Mouse (Mus musculus) duodenum, adult 2 months (tissue): ENCODE data around the gene Olfr1256. TPM values are rescaled to one million over a fixed set of nuclear protein-coding genes. Genes with fewer than 3 reads are reported as not detected.

Experiments
- polyA plus RNA-seq: library from polyadenylated mRNA; depleted of rRNA; stranded (reverse); fragments of >200 nt; gene quantifications from 2 replicates; pipeline ENCODE4 v1.2.3, GENCODE M21; 2012; ENCODE audit warnings: low replicate concordance; rRNA removed

Olfr1256 gene
- not detected in 2 replicates for polyA plus RNA-seq

GRCm38 (mm10) chr2:89841455-89841854, at the start of gene Olfr1256:
Gene Olfr1256 (minus strand): TSS chr2:89841555.

GRCm38 (mm10) chr2:89878137-89878536, 36.8 kb upstream of the Olfr1256 start, which contains the start of gene Olfr1257:
Gene Olfr1257 (plus strand): TSS chr2:89878437.

GRCm38 (mm10) chr2:89848105-89848504, 6.8 kb upstream of the Olfr1256 start, which contains the start of gene Olfr48:
Gene Olfr48 (minus strand): TSS chr2:89848205.

GRCm38 (mm10) chr2:89811751-89812150, 29.6 kb downstream of the Olfr1256 start, which contains the start of gene Olfr1255:
Gene Olfr1255 (plus strand): TSS chr2:89812051.

GRCm38 (mm10) chr2:89793519-89793918, 47.8 kb downstream of the Olfr1256 start, which contains the start of gene Olfr1254:
Gene Olfr1254 (minus strand): TSS chr2:89793619.

Other genes starting within 250 kb of the Olfr1256 start
- gene Olfr1246, start 248.4 kb downstream of the Olfr1256 start, polyA plus RNA-seq, result not detected in 2 replicates
- gene Olfr1247, start 227.4 kb downstream of the Olfr1256 start, polyA plus RNA-seq, result not detected in 2 replicates
- not detected in 2 replicates for gene Olfr1248, start 223.3 kb downstream of the Olfr1256 start, polyA plus RNA-seq
- not detected in 2 replicates for gene Olfr1249, start 206.6 kb downstream of the Olfr1256 start, polyA plus RNA-seq
- gene Olfr1250, start 180.1 kb downstream of the Olfr1256 start, polyA plus RNA-seq, result not detected in 2 replicates
- not detected in 2 replicates for gene Olfr1251, start 169.6 kb downstream of the Olfr1256 start, polyA plus RNA-seq
- not detected in 2 replicates for gene Olfr1252, start 116.5 kb downstream of the Olfr1256 start, polyA plus RNA-seq
- not detected in 2 replicates for gene Olfr1253, start 84.5 kb downstream of the Olfr1256 start, polyA plus RNA-seq
- gene Olfr1254, start 47.9 kb downstream of the Olfr1256 start, polyA plus RNA-seq, result not detected in 2 replicates
- gene Olfr1255, start 29.5 kb downstream of the Olfr1256 start, polyA plus RNA-seq, result not detected in 2 replicates
- gene Olfr48, start 6.7 kb upstream of the Olfr1256 start, polyA plus RNA-seq, result not detected in 2 replicates
- gene Olfr1257, start 36.9 kb upstream of the Olfr1256 start, polyA plus RNA-seq, result not detected in 2 replicates
- gene Olfr1258, start 85.8 kb upstream of the Olfr1256 start, polyA plus RNA-seq, result not detected in 2 replicates
- gene Olfr1259, start 107.1 kb upstream of the Olfr1256 start, polyA plus RNA-seq, result not detected in 2 replicates
- gene Olfr1260, start 132.8 kb upstream of the Olfr1256 start, polyA plus RNA-seq, result not detected in 2 replicates
- gene Olfr1261, start 149.7 kb upstream of the Olfr1256 start, polyA plus RNA-seq, result not detected in 2 replicates
- not detected in 2 replicates for gene Olfr1262, start 158.6 kb upstream of the Olfr1256 start, polyA plus RNA-seq
- gene Olfr1263, start 170.6 kb upstream of the Olfr1256 start, polyA plus RNA-seq, result not detected in 2 replicates
- not detected in 2 replicates for gene Olfr1264, start 184.0 kb upstream of the Olfr1256 start, polyA plus RNA-seq
- gene Olfr1265, start 193.8 kb upstream of the Olfr1256 start, polyA plus RNA-seq, result not detected in 2 replicates
- gene Olfr140, start 222.0 kb upstream of the Olfr1256 start, polyA plus RNA-seq, result not detected in 2 replicates